Mouse (Mus musculus): ENCODE data around the gene Psme1.
A peak's percentile ranks its signal among the peaks of the same experiment; 100 is the strongest.

DNA sequence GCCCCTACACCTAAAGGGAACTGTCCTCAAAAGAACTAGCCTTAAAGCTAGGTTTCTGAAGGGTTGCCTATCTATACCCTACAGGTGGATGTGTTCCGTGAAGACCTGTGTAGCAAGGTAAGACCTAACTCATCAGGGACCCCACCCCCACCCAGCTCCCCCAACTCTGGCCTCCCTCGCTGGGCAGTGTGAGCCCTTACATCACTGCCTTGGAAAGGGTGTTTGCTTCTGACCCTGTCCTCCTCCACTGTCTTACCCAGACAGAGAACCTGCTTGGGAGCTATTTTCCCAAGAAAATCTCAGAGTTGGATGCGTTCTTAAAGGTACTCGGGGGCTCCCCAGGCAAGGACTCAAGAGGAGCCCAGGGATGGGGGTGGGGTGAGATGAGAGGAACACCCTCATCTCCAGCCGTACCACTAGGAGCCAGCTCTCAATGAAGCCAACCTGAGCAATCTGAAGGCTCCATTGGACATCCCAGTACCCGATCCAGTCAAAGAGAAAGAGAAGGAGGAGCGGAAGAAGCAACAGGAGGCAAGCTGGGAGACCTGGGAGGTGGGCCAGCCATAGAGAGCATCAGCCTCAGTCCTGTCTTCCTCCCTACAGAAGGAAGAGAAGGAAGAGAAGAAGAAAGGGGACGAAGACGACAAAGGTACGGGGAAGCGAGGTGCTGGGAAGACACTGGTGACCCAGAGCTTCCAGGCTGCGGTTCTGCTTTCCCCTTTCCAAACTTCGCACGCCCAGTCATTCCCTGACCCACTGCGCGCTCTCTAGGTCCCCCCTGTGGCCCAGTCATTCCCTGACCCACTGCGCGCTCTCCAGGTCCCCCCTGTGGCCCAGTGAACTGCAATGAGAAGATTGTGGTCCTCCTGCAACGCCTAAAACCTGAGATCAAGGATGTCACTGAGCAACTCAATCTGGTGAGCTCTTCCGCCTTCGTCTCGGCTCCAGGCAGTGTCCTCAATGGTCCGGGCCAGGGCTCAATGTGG lies 1.9 kb downstream of the Psme1 start:
- TF ChIP-seq ZKSCAN1 (IDR thresholded peaks at IDR 0.05; ENCODE audit: low read depth, low read length) (peak; percentile 97), UBTF (IDR thresholded peaks at IDR 0.05; ENCODE audit: borderline replicate concordance, insufficient read depth, low read depth, low read length) (no peak), ZNF384 (IDR thresholded peaks at IDR 0.05; ENCODE audit: low read depth, low read length) (no peak), CTCF (IDR thresholded peaks at IDR 0.05 in 2 of 3, conservative IDR thresholded peaks at IDR 0.05 in 1 of 3; ENCODE audit: control insufficient read depth in 1 of 3, insufficient read depth in 1 of 3, low read depth in 2 of 3, low read length in 3 of 3, poor library complexity in 1 of 3, severe bottlenecking in 1 of 3) (no peak), MAFK (IDR thresholded peaks at IDR 0.05; ENCODE audit: borderline replicate concordance, low read depth, low read length) (no peak), POLR2A (IDR thresholded peaks at IDR 0.05; ENCODE audit: control insufficient read depth in 1 of 2, insufficient read depth in 1 of 2, low read depth in 1 of 2, low read length in 2 of 2, poor library complexity in 1 of 2) (no peak), E2F4 (IDR thresholded peaks at IDR 0.05; ENCODE audit: borderline replicate concordance, low read depth, low read length) (no peak), ELF1 (IDR thresholded peaks at IDR 0.05; ENCODE audit: low read depth, low read length) (no peak), TCF12 (IDR thresholded peaks at IDR 0.05; ENCODE audit: low read depth, low read length) (no peak), TBP (IDR thresholded peaks at IDR 0.05; ENCODE audit: low read depth, low read length) (no peak), MXI1 (IDR thresholded peaks at IDR 0.05; ENCODE audit: low read depth, low read length) (no peak)
